Mouse (Mus musculus) neural tube, embryonic 14.5 days (tissue): ENCODE measurements at regions not wholly inside any gene's neighbourhood (a gene's known extent, or its start where the extent isn't known, plus 50 kb on each side); places are given as distances from the start of the nearest gene placed in this dataset.

Experiments
- ATAC-seq: fragments of 200-750 bp; cut with Nextera tagmentation; 2 replicates; pipeline ENCODE4 v1.8.0; 2017; ENCODE audit warnings: low read depth, mild to moderate bottlenecking, moderate TSS enrichment, moderate library complexity
- H3K27ac ChIP-seq: fragments of 300-500 bp; sonication (generic); 2 replicates; pipeline ENCODE4 v1.5.1; 2014; ENCODE audit warnings: low read depth, mild to moderate bottlenecking, control low read depth, low read length, moderate library complexity, mixed read lengths
- H3K27me3 ChIP-seq: fragments of 300-500 bp; sonication (generic); 2 replicates; pipeline ENCODE4 v1.6.1; 2014; ENCODE audit warnings: low read length; ENCODE audit not compliant: control insufficient read depth, insufficient read depth
- H3K36me3 ChIP-seq: fragments of 300-500 bp; sonication (generic); 2 replicates; pipeline ENCODE4 v1.6.1; 2014; ENCODE audit warnings: low read length, mixed read lengths; ENCODE audit not compliant: control insufficient read depth, insufficient read depth
- H3K4me1 ChIP-seq: fragments of 300-500 bp; sonication (generic); 2 replicates; pipeline ENCODE4 v1.6.1; 2014; ENCODE audit warnings: low read length; ENCODE audit not compliant: control insufficient read depth, insufficient read depth
- H3K4me2 ChIP-seq: fragments of 300-500 bp; sonication (generic); 2 replicates; pipeline ENCODE4 v1.6.1; 2014; ENCODE audit warnings: mild to moderate bottlenecking, low read depth, low read length, control low read depth
- H3K4me3 ChIP-seq: fragments of 300-500 bp; sonication (generic); 2 replicates; pipeline ENCODE4 v1.5.1; 2014; ENCODE audit warnings: low read depth, low read length, control low read depth, mixed read lengths
- H3K9ac ChIP-seq: fragments of 300-500 bp; sonication (generic); replicated peaks from 2 replicates; pipeline ENCODE4 v1.6.1; 2014; ENCODE audit warnings: low read depth, mild to moderate bottlenecking, control low read depth, low read length, mixed read lengths
- H3K9me3 ChIP-seq: fragments of 300-500 bp; sonication (generic); 2 replicates; pipeline ENCODE4 v1.6.1; 2016; ENCODE audit warnings: low read length; ENCODE audit not compliant: control insufficient read depth
- WGBS: fragments of 180-500 bp; shearing (Covaris S2); extraction: QIAGEN DNeasy Blood & Tissue Kit; methylation state at CpG from one replicate; pipeline ENCODE4 v1.1.7; 2014; 5-methylcytosine and 5-hydroxymethylcytosine counted together

DNA sequence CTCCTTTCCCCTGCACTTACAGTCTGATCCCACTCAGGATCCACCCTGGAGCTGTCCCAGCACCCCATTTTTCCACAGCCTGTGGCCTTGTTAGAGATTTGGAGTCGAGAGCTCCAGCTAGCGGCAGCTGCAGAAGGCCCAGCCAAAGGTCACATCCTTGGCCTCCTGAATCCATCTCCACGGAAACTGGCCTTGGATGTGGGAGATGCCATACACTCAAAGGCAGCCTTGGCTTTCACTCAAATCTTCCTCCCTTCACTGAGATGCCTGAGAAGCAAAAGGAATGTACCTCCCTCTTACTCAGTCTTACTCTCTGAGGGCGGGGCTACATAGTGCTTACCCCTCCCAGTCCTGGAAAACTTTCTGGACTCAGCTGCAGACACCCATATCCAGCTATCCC lies 56.2 kb upstream of the Ky start:
- H3K4me2 ChIP-seq: no peak overlapping the region
- WGBS: 42% methylated on average over 4 of the region's 4 CpGs
- H3K4me3 ChIP-seq: no peak overlapping the region
- H3K36me3 ChIP-seq: no peaks in the 10 kb centered on the region
- no peaks in the 10 kb centered on the region for H3K4me1 ChIP-seq
- H3K9me3 ChIP-seq: no peaks in the 10 kb centered on the region
- ATAC-seq: no peak
- H3K27me3 ChIP-seq: no peaks in the 10 kb centered on the region
- no peak overlapping the region for H3K27ac ChIP-seq
- H3K9ac ChIP-seq: no peak overlapping the region

DNA sequence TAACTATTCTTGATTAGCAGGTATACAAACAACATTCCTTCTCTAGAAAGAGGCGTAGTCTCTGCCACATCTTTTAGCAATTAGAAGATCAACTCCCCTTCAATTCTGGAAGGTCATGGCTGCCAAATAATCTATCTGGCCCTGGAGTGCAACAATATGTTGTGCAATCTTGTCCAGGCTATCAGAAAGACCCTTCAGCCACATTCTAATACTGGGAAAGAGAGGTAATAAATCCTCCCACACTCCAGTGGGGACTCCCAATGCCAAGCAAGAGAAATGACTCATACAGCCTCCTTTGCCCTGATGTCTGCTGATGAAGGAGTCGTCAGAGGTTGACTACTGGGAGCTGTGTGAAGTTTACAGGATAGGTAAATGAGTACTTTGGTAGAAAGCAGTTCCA lies 59.5 kb upstream of the Ky start:
- no peaks in the 10 kb centered on the region for H3K4me1 ChIP-seq
- no peak for ATAC-seq
- H3K36me3 ChIP-seq: no peaks in the 10 kb centered on the region
- no peak overlapping the region for H3K9ac ChIP-seq
- 79% methylated on average over 2 of the region's 2 CpGs for WGBS
- no peak overlapping the region for H3K4me2 ChIP-seq
- H3K9me3 ChIP-seq: no peaks in the 10 kb centered on the region
- H3K27me3 ChIP-seq: no peaks in the 10 kb centered on the region
- H3K27ac ChIP-seq: no peak overlapping the region
- H3K4me3 ChIP-seq: no peak overlapping the region

DNA sequence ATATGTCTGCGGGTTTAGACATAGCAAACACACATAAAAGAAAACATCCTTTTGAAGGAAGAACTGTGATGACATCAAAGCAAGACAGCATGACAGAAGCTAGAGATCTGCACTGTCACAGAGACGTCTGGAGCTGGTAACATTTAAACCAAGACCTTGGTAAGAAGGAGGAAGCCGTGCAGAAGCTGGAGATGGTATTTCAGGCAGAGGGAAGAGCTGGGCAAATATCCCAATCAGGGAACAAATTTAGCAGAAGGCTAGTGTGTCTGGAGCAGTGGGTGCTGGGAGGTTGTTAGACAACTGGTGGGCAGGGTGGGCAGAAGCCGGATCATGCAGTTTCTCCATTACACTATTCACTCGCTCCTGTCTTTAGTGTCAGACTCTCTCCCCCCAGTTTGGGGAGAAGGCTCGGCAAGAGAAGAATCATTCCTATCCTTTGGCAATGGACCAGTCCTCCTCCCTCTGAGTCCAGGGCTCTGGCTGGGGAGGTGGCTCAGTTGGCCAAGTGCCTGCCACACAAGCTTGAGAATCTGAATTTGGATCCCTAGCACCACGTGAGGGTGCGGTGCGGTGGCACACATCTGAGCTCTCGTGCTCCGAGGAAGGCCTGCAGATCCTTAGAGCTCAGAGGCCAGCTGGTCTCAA lies 63.2 kb upstream of the Ky start:
- no peaks in the 10 kb centered on the region for H3K36me3 ChIP-seq
- H3K27ac ChIP-seq: no peak overlapping the region
- H3K9me3 ChIP-seq: no peaks in the 10 kb centered on the region
- no peak overlapping the region for H3K4me2 ChIP-seq
- no peaks in the 10 kb centered on the region for H3K27me3 ChIP-seq
- ATAC-seq: no peak
- H3K4me3 ChIP-seq: no peak overlapping the region
- H3K9ac ChIP-seq: no peak overlapping the region
- H3K4me1 ChIP-seq: no peaks in the 10 kb centered on the region
- 90% methylated on average over 11 of the region's 11 CpGs for WGBS

DNA sequence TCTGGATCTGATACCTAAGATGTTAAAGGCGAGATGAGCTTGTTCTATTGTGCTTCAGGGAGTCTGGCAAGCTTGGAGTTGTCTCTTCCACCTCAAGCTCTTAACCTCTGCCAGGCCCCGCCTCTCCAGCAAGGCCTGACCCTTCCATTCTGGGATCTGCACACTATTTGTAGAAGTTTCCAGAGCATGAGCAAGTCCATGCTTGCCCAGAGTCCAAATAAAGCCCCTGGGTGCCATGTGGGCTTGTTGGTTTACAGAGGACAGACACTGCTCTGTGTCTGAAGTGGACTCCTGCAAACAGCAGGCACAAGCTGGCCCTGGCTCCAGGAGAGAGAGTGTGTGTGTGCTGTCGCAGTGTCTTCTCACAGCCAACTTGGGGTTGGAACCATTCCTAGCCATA lies 67.9 kb upstream of the Ky start:
- 89% methylated on average over 3 of the region's 3 CpGs for WGBS
- no peak overlapping the region for H3K27ac ChIP-seq
- no peak for ATAC-seq
- H3K36me3 ChIP-seq: no peaks in the 10 kb centered on the region
- no peaks in the 10 kb centered on the region for H3K9me3 ChIP-seq
- no peak overlapping the region for H3K4me3 ChIP-seq
- H3K9ac ChIP-seq: no peak overlapping the region
- no peaks in the 10 kb centered on the region for H3K4me1 ChIP-seq
- no peak overlapping the region for H3K4me2 ChIP-seq
- H3K27me3 ChIP-seq: no peaks in the 10 kb centered on the region

DNA sequence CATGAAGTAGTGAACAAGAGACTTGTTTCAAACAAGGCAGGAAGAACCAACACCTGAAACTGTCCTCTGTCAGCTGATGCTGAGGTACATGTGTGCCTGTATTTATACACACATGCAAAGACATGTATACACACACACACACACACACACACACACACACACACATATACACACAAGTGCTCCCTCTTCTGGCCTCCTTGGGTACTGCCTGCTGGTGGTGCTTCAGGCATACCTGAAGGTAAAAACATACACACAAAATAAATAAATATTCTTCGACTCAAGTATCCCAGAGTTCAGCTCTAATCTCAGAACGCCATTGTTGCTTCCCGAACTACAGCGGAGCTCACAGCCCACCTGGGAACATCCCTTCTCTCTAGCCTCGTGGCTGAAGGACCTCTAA lies 69.2 kb upstream of the Ky start:
- no peak for ATAC-seq
- WGBS: 90% methylated on average over 5 of the region's 5 CpGs
- no peak overlapping the region for H3K27ac ChIP-seq
- no peaks in the 10 kb centered on the region for H3K36me3 ChIP-seq
- no peak overlapping the region for H3K4me2 ChIP-seq
- H3K9ac ChIP-seq: no peak overlapping the region
- no peaks in the 10 kb centered on the region for H3K4me1 ChIP-seq
- H3K9me3 ChIP-seq: no peaks in the 10 kb centered on the region
- H3K4me3 ChIP-seq: no peak overlapping the region
- H3K27me3 ChIP-seq: no peaks in the 10 kb centered on the region

DNA sequence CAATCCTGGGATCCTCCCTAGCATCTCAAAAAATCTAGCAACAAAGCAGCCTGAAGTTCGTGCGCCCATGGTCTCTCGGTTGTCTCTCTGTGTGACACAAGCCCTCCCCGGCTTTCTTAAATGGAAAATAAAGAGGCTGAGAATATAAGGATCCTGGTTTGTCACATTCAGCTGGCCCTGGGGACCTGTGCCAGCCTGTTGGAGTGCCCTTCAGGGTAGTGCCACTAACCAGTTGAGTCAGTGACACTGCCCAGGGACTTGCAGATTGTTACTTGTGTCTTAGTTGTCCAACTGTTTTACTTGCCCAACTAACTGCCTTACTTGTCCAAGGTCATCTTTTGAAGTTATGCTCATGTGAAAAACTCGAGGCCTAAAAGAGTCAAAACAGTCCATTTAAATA lies 73.5 kb upstream of the Ephb1 start:
- ATAC-seq: no peak
- H3K4me2 ChIP-seq: no peak overlapping the region
- H3K36me3 ChIP-seq: no peaks in the 10 kb centered on the region
- no peak overlapping the region for H3K4me3 ChIP-seq
- H3K27ac ChIP-seq: no peak overlapping the region
- H3K9ac ChIP-seq: no peak overlapping the region
- peaks cover 10% of the 10 kb centered on the region for H3K4me1 ChIP-seq
- 85% methylated on average over 5 of the region's 5 CpGs for WGBS
- no peaks in the 10 kb centered on the region for H3K9me3 ChIP-seq
- H3K27me3 ChIP-seq: no peaks in the 10 kb centered on the region

DNA sequence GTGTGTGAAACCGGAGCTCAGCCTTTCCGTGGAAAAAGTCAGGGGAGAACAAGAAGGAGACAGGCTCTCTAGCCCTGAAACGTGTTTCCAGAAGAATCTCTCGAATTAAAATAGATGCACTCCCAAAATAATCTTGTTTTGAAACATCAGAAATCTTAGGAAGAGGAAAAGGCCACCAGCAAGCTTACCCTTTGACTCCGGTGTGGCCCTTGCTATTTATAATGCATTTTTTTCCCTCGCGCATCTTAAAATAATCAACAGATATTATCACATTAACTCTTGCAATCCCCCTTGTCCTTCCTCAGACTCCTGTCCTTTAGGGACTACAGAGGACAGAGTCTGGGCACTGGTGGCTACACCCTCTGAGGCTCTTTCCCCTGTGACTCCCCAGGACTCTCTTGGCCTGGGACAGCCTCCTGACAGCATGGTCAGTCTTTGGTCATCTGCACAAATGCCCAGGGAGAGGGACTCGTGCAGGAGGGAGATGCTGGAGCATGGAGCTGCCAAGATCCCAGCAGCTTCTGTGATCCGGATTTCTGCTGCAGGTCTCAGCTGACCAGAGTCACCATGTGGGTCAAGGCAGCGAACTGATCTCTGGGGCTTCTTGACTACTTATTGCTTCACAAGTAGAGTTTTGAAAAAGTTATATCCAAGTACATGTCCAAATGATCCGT lies 70.3 kb upstream of the Ephb1 start:
- Histone ChIP-seq H3K36me3 (no peaks in the 10 kb centered on the region), H3K9ac (no peak overlapping the region), H3K9me3 (no peaks in the 10 kb centered on the region), H3K4me3 (no peak overlapping the region), H3K27ac (no peak overlapping the region), H3K4me1 (peaks cover 10% of the 10 kb centered on the region), H3K27me3 (no peaks in the 10 kb centered on the region), H3K4me2 (no peak overlapping the region)
- no peak for ATAC-seq
- 65% methylated on average over 11 of the region's 11 CpGs for WGBS

DNA sequence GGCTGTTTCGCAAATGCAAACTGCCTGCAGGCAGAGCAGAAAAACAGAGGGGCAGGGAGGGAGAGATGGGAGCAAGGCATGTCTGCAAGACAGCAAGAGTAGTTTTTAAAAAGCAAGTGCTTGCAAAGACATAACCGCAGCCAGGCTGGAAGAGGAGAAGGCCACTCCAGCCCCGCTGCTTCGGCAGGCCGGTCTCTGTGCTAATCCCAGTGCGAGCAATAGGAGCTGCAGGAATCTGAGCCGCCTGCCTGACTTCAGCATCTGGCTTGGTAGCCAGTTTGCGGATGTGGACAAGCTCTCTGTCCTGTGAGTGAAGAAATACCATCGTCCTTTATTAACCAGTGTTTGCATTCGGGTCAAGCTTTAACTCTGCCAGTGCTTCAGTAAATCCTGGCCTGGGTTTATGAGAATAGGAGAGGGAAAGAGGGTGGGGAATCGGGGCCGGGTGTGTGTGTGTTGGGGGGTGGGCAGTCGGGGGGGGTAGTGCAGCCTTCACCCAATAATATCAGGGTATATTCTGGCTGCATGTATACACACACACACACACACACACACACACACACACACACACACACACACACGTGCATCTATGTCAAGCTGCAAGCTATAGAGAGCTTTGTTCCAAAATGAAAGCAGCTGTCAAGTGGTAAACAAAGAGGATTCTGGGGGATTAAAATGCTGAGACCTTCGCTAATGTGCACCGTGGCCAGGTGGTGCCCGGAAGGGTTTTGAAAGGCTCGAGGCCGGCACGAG lies 69.6 kb upstream of the Ephb1 start:
- peaks cover 10% of the 10 kb centered on the region for H3K4me1 ChIP-seq
- peak overlapping the region; percentile 78 for H3K27ac ChIP-seq
- peak overlapping the region; percentile 25; the same call in 1 of the 2 replicates for H3K4me2 ChIP-seq
- no peaks in the 10 kb centered on the region for H3K27me3 ChIP-seq
- 6% methylated on average over 20 of the region's 20 CpGs for WGBS
- no peaks in the 10 kb centered on the region for H3K9me3 ChIP-seq
- H3K4me3 ChIP-seq: no peak overlapping the region
- H3K9ac ChIP-seq: no peak overlapping the region; the same call in 1 of the 2 replicates
- peak; percentile 41 for ATAC-seq
- no peaks in the 10 kb centered on the region for H3K36me3 ChIP-seq

DNA sequence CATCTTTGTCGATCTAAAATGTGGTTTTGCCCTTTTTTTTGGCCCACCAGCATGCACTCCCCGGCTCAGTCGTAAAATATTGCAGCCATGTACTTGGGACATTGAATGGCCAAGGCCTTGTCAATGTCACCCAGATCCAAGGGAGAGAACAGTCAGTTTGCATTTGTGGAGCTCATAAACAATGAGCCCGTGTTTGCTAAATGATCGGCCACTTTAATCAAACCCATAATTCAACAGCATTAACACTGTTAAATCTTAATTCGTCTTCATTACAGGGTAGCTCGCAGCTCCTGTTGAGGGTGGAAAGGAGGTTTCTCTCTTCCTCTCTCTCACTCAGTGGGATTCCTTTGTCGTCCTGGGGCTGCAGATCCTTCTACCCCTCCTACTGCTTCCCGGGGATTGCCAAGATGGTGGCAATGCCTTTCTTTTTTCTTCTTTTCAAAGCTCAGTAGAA lies 69.0 kb upstream of the Ephb1 start:
- Histone ChIP-seq H3K27me3 (no peaks in the 10 kb centered on the region), H3K4me2 (peak overlapping the region; percentile 25; the same call in 1 of the 2 replicates), H3K36me3 (no peaks in the 10 kb centered on the region), H3K9me3 (no peaks in the 10 kb centered on the region), H3K27ac (peak overlapping the region; percentile 78), H3K4me1 (peaks cover 10% of the 10 kb centered on the region), H3K9ac (no peak overlapping the region; the same call in 1 of the 2 replicates), H3K4me3 (no peak overlapping the region)
- peak; percentile 56; the same call in 1 of the 2 replicates for ATAC-seq
- WGBS: 5% methylated on average over 9 of the region's 9 CpGs
